Mouse (Mus musculus) ES-E14 (cell line): ENCODE results near the gene Hoxa5.

Experiments used
- CHD2 ChIP-seq: IDR thresholded peaks from 2 replicates; pipeline ENCODE4 v1.6.1; 2014; ENCODE audit warnings: mild to moderate bottlenecking, low read depth, low read length, inconsistent platforms
- MAFK ChIP-seq: IDR thresholded peaks from 2 replicates; pipeline ENCODE4 v1.6.1; 2014; ENCODE audit warnings: mild to moderate bottlenecking, low read depth, low read length, inconsistent platforms; ENCODE audit not compliant: insufficient read depth
- ZC3H11A ChIP-seq: IDR thresholded peaks from 2 replicates; pipeline ENCODE4 v1.6.1; 2012; ENCODE audit warnings: low read depth, mild to moderate bottlenecking, inconsistent platforms, low read length, borderline replicate concordance
- ZNF384 ChIP-seq: IDR thresholded peaks from 2 replicates; pipeline ENCODE4 v1.6.1; 2012; ENCODE audit warnings: low read depth, low read length, inconsistent platforms

GRCm38 (mm10) chr6:52200073-52200750 is 4.2 kb downstream of the Hoxa5 start:
- TF ChIP-seq ZC3H11A (no peak), MAFK (no peak), ZNF384 (no peak), CHD2 (no peak)
